Mouse (Mus musculus) lung, postnatal 14 days (tissue): ENCODE measurements around the gene Dmrtb1.

Experiments
- DNase-seq: peaks from one replicate; pipeline ENCODE4 v3.0.0; 2021

Gene Dmrtb1

DNA sequence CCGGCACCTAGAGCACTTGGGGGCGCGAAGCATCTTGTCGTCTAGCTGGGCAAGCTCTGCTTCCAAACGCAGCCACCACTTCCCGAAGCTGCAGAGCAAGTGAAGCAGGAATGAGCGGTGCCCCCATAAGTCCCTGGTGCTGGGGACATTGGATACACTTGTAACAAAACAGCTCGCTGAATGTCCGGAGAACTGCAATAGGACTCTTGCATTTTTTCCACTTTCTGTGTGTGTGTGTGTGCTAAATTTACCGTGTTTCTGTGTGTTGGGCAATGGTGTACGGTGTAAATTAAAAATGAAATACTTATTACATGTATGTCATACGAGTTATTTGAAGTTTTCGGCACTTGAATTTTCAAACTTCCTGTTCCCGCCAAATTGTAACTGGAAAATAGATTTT is at the start of gene Dmrtb1:
TSS of gene Dmrtb1 (minus strand) at position 101 of the 400 bp plus-strand sequence.
- DNase-seq: no peak

DNA sequence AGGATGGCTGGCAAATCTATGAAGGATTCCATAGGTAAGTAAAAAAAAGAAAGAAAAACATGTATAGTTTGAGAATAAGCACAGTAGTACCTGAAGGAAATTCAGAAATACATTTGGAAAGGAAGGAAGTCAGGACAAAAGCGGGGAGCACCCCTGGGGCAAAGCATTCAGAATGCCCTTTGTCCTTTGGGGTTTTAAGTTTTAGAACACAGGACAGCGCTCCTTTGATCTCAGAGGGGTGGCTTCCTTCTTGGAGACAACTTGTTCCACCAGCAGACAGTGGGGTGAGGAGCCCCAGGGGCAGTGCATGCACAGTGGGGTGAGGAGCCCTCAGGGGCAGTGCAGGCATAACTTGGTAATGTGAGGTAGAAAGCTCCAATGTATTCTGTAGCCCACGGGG is 49.6 kb upstream of the Dmrtb1 start:
- DNase-seq: no peak

DNA sequence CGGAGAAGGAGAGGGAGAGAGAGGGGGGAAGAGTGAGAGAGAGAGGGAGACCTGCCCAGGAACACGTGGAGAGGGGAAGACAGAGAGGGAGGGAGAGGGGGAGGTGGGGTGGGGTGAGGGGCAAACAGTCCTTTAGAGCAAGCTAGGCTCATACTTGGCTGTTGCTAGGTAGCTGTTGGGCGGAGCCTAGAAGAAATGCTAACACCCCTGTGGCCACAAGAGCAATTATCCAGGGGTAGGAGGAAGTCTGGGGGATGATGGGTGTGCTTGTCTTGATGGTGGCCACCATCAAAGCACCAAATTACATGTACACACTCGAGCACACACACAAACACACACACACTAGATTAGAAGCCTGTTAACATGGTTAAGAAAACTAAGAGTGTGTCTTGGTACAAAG is 48.6 kb upstream of the Dmrtb1 start:
- DNase-seq: no peak

DNA sequence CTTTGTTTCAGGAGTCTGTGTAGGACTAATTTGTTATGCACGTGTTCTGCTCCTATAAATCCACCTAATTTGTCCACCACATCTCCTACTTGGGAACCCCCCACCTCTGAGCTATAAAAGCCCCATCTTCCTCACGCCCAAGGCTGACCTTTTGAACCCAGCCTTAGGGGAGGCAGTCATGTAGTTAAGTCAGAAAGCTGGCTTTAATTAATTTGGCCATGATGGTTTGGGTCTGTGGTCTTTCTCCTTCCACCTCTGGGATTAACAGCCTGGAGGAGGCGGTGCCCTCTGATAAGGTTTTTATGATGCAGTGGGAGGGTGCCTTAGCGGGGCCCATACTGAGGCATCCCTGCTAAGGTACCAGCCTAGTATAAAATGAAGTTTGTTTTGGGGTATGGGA is 48.2 kb upstream of the Dmrtb1 start:
- DNase-seq: no peak

DNA sequence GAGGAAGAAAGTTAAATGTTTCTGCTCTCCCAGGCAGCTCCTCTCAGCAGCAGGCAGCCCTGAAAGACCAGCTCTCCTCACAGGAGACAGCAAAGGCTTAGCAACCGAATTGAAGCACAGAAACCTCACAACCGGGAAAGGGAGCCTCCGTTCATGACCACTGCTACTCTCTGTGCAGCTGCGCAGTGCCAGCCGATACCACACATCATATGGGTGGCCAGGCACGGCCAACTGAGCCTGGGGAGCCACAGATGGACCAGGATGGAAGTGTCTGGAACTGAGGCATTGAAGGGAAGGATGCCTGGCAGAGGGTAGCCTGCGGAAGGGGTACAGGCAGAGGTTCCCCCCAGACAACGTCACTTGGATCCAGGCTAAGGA is 47.0 kb upstream of the Dmrtb1 start:
- DNase-seq: no peak

DNA sequence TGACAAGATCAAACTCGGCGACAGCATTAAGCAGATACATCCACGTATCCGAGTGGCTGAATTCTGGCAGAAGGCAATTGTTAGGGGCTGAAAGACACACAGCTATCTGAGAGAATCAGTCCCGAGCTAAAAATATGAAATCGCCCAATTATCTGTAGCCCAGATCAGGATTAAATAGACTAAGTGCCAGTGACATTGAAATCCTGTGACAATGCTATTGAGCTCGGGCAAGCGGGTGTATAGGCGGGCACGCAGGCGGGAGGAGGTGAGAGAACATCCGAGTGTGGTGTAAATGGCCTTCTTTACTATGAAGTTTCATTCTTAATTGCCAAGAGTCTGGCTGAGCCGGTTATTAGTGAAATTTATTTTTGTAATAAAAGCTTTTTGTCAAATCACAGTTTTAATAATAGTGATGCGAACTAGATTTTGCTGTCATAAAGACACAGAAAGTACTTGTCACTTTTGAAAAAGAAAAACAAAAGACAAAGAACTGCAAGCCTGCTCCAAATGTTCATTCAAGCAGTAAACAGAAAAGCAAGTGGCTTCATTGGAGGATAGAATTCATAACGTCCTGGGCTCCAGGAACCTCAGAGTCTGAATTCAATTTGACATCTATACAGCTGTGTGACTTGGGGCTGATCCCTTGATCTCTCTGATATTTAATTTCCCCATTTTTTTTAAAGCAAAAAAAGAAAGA is 46.5 kb upstream of the Dmrtb1 start:
- no peak for DNase-seq

DNA sequence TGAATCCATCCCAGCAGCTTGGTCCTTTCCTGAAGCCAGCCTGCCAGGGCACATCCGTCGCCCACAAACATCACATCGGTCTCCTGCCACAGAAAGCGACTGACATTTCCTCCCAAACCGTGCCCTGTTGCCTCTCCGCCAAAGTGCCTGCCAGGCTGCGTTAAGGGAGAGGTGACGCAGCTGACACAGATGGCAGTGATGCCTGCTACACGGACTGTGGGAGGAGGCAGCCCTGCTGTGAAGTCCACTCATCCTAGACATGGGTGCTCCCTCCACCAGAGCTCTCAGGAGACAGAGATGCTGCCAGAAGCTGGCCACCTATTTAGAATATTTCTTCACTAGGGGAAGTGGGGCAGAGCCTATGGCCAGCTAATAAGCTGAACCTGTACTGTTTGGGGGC is 41.4 kb upstream of the Dmrtb1 start:
- DNase-seq: no peak

DNA sequence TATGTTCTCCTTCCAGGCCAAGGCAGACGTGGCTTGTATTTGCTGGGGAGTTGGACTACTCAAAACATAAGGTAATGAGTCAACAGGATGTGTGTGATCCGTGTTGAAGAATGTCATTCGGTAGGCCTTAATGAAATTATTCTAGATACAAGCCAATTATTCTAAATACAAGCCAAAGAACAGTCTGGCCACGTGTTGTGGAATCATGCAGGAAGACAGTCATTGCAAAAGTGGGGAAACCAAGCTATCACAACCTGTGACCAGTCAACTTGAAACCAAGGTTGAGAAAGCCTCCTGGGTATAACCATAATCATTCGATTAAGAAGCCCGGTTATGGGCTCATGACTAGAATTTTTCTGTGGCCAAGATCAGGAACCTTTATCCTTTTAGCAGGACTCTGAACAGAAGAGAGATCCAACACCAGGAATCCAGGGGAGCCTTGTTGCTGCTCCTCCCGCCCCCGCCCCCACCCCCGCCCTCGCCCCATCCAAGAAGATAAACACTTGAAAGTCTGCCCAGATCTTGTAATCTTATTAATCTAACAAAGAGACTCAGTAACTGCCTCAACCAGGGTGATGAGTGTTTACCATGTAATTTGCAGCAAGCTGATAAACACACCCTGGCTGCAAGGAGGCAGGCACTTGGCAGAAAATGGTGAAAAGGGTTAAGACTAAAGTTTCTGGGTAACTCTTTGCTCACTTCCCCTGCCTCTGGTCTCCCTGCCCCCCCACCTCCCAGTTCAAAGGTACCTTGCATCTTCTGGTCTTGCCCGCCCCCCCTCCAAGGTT is 36.2 kb upstream of the Dmrtb1 start:
- DNase-seq: no peak

DNA sequence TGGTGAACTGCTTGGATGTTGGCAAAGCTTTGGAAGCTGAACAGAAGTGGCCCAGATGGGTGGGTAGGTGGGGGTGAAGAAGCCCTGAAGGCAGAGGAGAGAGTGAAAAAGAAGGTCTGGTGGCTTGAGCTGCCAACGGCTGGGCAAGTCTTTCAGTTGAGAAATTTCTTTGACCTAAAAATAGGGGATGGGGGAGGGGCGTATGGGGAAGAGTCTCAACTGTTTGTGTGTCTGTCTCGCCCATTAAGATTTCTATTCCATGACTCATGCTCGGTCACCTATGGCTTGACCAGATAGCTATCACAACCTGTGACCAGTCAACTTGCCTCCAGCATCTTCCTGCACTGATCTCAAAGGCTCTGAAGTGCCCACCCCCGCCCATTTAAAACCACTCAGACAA is 35.1 kb upstream of the Dmrtb1 start:
- DNase-seq: no peak

DNA sequence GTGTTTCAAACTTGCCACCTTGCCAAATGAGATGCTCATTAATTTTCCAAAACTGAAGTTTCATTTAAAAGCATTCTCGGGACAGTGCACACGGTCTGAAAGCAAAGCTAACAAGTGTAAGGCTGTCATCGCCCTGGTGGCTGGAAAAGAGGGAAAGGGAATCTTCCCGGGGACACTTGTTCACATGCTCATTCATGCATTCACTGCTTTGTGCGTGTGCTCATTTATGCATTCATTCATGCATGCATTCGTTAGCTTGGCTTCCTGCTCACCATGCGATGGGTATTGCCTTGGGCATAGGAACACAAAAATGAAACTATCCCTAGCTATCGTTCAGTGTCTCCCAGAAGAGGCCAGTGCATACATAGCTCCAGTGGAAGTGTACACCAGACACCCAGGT is 34.7 kb upstream of the Dmrtb1 start:
- no peak for DNase-seq

DNA sequence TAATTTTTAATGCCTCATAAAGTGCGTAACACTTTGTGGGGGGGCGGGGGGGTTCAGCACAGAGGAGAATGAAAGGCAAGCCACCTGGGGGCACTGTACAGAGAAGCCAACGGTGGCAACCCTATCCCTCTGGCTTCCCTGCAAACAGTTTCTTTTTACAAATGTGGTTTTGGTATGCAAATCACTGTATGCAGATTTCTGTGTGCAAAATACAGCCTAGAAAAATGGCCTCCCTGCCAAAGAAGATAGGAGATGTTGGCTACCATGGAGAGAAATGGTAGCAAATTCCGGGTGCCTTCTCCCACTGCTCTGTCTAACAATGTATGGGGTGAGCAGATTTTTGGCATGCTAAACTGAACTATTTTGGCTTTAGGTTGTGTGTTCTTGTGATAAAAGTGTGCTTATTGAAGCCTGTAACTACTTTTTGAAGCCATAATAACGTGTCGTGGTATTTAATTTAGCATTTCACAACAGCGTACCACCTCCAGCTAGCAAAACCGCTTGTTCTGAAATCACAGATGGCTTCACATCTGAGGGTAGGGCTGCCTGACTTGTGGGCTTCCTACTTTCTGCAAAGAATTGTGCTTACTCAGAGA is 33.8 kb upstream of the Dmrtb1 start:
- DNase-seq: no peak

DNA sequence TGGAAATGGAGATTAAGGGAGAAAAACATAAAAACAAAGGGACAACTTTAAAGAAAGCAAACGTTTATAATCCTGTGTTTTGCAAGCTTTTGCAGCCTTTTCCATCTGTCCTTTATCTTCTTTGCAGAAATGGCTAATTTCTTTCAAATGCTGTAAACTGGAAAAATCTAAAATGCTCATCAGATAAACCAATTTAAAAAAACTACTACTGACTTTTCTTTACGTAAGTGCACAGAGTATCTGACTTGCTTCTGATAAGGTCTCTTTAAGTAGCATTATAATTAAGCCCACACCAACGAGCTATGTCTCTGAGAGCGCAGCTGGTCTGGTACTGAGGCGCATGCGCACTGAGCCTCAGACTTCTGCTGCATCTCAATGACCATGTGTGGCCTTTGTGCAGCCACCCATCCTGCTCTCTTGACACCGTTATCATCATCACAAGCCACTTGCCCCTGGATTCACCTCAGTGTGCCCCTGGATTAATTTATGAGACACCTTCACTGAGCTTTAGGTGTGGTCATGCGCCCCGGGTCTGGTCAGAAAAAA is 32.8 kb upstream of the Dmrtb1 start:
- no peak for DNase-seq

DNA sequence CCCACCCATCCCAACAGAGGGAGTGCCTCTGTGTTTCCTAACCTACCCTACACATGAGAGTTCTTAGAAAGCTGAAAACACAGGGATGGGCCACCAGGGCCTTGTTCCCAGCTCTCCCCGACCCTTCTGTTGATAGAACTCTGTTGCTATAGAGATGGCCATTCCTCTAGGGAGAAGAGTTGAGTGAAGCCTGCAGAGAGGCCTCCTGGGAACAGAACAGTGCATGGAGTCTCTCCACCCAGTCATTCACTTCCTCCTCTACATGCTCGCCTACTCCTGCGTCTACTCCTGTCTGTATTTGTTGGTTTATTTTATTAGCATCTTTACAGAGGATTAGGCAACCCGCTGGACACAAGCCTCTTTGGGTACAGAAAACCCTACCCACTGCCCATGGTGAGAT is 22.9 kb upstream of the Dmrtb1 start:
- no peak for DNase-seq

DNA sequence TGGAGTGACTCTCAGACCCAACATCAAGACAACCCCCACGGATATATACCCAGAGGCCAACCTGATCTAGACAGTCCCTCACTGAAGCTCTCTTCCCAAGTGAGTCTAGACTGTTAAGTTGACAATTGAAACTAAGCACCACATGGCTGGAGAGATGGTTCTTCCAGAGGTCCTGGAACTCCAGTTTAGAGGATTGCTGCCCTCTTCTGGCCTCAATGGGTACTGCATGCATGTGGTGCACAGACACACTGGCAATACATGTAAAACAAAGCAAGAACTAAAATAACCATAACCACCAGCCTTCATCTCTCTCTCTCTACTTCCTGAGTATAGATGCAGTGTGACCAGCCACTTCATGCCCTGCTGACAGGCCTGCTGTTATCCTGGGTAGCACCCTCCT is 20.2 kb upstream of the Dmrtb1 start:
- DNase-seq: no peak

DNA sequence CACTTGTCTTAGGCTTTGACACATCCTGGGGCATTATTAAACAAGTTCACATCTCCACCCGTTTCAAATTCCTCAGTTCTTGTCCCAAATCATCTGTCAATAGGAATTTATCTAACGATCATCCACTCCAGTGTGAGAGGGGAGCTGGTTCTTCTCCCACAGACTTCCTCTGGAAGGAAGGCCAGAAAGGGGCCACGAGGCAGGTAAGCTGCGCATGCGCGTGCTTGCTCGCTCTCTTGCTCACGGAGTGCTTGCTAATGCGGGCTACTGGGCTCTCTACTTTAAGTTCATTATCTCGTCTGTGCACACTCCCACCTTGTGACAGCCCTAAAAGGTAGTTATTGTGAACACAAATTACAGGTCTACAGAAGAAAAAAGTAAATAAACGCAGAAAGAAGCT is 17.6 kb upstream of the Dmrtb1 start:
- DNase-seq: no peak

DNA sequence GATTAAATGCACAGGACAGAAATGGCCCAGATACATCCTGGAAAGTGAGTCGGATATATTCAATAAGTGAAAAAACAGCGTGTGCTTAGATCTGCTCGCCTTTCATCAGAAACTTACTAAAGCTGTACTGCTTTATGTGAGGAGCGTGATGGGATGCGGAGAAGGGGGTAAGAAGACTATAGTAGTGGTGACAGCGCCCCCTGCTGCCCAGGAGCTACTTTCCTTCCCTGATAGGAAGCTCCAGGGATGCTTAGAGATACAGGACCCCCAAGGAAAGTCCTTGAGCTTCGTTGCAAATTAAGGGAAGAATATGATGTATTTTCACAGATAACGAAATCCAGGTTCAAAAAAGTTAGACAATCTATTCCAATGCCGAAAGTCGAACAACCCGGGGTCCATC is 17.1 kb upstream of the Dmrtb1 start:
- DNase-seq: peak; percentile 47

DNA sequence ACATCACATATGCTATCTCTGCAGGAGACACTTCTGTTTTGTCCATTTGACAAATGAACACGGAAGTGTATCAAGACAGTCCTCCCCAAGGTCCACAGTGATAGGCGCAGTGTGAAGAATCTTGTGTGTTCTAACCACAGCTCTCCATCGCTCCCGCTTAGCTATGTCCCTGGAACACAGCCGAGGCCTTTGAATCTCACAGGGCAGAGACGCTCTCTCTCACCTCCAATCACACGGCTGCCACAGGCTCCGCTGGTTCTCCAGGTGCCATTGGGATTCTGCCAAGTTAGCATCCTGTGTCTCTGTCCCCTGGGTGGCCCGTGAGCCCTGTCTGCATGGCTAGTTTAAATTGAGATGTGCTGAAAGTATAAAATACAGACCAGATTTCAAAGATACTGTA is 15.2 kb upstream of the Dmrtb1 start:
- DNase-seq: no peak

DNA sequence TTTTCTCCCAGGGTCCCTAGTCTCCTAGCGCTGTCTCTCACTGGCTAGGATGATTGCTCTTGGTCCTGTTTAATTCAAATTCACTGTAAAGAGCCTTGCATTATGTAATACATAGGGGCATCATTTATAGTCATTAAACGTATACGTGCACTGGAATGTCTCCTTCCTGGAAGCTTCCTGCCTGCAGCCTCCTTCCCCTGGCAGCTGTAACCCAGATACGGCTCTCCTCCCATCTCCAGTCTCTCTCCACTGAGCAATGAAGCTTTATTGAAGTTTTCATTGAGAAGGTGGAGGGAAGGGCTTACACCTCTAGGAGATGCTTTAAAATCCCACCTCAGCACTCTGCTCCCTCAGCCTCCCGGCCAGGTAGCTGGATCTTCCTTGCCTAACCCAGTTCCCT is 9.8 kb upstream of the Dmrtb1 start:
- DNase-seq: no peak

DNA sequence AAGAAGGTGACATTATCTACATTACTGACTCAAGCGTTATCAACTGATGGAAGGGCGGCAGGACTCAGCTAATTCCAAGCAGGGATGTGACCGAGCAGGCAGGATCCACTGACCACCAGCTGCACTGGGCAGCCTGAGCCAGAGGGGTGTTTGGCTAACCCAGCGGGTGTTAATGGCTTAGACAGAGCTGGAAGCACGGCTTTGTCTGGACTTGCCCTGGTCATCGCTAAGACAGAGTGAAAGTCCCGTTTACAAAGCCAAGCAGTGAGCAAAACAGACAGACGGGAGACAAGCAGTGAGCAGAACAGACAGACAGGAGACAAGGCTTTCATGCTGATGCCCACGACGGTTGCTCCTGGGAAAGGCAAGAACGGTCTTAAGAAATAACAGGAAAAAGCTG is 4.2 kb upstream of the Dmrtb1 start:
- DNase-seq: no peak

DNA sequence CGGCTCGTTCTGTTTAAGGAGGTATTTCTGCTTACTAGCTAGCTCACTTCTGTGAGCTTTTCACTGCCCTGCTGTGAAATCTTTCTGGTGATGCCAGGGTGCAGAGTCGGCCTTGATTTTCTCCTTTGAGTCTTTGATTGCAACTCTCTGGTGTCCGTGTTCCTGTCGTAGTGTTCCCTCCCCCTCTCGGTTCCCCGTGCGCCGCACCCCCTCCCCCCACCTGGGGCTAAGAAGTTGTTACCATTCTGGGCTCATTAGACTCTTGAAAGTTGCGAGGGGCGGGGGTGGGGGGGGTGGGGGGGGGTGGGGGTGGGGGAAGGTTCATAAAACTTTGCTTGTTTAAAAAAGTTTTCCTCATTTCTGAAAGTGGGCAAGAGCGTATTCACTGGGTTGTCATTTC is 3.1 kb upstream of the Dmrtb1 start:
- DNase-seq: no peak

DNA sequence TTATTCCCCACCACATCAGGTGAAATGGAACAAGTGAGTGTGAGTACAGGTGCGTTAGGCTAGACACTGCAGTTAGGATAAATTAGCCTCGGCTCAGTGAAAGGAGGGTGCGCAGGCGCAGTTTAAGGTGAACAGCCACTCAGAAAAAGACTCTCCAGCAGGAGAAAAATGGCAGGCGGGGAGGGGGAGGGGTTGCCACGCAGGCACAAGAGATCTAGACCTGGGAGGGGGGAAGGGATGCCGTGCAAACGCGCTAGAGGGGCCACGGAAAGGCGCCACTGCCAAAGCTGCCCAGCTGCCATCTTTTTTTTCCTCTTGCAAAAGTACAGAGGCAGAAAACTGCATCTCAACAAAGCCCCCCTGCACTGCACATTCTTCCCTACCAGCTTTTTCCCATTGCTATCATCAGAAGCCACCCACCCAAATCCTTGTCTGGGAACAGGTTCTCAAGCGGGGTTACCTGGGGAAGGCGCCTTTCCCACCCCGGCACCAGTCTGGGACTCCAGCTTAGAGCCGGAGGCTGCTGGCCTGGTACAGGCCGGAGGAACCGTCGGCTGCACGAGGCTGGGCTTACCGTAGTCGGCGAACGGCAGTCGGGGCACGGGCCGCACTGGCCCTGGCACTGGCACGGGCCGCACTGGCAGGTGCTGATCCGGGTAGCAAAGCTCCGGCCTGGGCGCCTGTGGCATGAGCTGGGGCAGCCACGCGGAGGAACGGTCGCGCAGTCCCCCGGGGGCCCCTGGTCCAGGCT is 849 bp downstream of the Dmrtb1 start:
- DNase-seq: no peak

DNA sequence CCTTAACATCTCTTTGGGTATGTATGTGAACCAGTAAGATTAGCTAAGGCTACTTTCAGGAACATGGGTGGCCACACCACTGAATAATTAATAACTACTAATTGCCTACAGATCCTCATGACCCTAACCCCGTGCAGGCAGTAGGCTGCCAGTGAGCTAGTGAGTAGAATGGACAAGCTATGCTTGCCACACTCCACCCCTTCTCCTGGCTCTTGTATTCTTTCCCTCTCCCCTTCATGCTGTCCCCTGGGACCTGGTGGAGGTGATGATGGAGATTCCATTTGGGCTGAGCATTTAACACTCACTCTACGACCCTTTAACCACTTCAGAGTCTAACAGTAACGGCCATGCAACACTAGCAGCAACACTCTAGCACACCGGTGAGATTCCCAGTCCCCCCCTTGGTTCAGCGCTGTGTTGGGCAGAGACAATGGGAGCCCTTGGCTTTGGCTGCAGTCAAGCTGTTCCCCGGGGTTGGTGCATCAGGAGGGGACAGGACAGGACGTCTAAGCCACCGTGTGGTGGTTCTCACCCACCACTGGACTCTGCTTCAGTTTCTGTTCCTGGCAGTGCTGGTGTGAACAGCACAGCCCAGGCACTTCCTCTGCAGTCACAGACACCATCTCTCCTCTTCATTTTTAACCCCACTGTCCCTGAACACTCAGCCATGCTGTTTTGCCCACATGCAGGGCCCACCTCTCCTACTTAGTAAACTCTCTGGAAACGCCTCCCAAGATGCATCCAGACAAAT is 2.8 kb downstream of the Dmrtb1 start:
- DNase-seq: no peak
